Mouse (Mus musculus) ES-Bruce4 (cell line): ENCODE data around the gene Chst8.

Experiments
- CTCF ChIP-seq: IDR thresholded peaks from one replicate; pipeline ENCODE4 v1.8.1; 2011; ENCODE audit warnings: low read depth, low read length
- EP300 ChIP-seq: IDR thresholded peaks from 2 replicates; pipeline ENCODE4 v1.6.1; 2011; ENCODE audit warnings: low read depth, low read length; ENCODE audit not compliant: insufficient read depth
- POLR2A ChIP-seq: IDR thresholded peaks from one replicate; pipeline ENCODE4 v1.8.1; 2011; ENCODE audit warnings: low read length; ENCODE audit not compliant: insufficient read depth

GRCm38 (mm10) chr7:34651381-34651780 is 161.1 kb downstream of the Chst8 start:
- TF ChIP-seq CTCF, result no peak
- TF ChIP-seq POLR2A, result no peak
- 0 out of 2 replicates have a peak, but pooled peaks have one; percentile 9 for TF ChIP-seq EP300
